Mouse (Mus musculus): ENCODE results near the gene Pex14. TPM values are rescaled to one million over a fixed set of nuclear protein-coding genes. Genes with fewer than 3 reads are reported as not detected.

Gene Pex14
- polyA plus RNA-seq, 1 experiment from 2014 or later: 42.9 TPM

DNA sequence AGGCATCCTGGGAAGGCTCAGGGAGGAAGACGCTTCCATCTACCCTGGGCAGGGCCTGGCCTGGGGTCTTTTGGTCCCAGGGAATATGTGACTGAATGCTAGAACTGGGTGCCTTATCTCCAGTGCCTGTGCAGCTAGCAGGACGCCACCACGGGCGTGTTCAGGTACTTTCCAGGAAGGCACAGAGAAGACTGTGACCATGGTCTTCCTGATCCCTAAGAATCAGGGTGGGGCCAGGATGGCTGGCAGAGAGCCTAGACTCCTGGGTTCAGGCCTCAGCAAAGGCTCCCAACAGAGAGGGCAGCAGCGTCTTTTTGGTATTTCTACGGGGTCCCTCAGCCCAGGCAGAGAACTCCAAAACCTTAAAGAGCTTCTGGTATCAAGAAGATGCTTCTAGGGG lies 149.2 kb downstream of the Pex14 start:
- no peaks in the 10 kb centered on the region for H3K27me3 ChIP-seq (ENCODE audit: control insufficient read depth, insufficient read depth, low read length)
- H3K4me2 ChIP-seq (replicated peaks; ENCODE audit: low read depth): no peak overlapping the region
- 0 out of 2 replicates have a peak, but pooled peaks cover 6% of the 10 kb centered on the region for H3K4me1 ChIP-seq (replicated peaks; ENCODE audit: control insufficient read depth, insufficient read depth)
- ATAC-seq (ENCODE audit: low FRiP score, low TSS enrichment): no peak
- H3K9ac ChIP-seq (ENCODE audit: low read length): no peak overlapping the region
- TF ChIP-seq EP300 (optimal IDR thresholded peaks at IDR 0.05): no peak
- TF ChIP-seq CTCF (IDR thresholded peaks at IDR 0.05; ENCODE audit: low read depth): peak; percentile 50
- no peak overlapping the region for H3K4me3 ChIP-seq (ENCODE audit: low read depth, low read length)
- peaks cover 23% of the 10 kb centered on the region for H3K36me3 ChIP-seq (ENCODE audit: control insufficient read depth, insufficient read depth, low read length)
- peak; percentile 44 for DNase-seq (ENCODE audit: low spot score)
- WGBS: 53% methylated on average over 6 of the region's 6 CpGs
- no peaks in the 10 kb centered on the region for H3K9me3 ChIP-seq (ENCODE audit: control insufficient read depth, low read length)
- H3K27ac ChIP-seq (replicated peaks): peak overlapping the region; percentile 61; the same call in 1 of the 2 replicates

DNA sequence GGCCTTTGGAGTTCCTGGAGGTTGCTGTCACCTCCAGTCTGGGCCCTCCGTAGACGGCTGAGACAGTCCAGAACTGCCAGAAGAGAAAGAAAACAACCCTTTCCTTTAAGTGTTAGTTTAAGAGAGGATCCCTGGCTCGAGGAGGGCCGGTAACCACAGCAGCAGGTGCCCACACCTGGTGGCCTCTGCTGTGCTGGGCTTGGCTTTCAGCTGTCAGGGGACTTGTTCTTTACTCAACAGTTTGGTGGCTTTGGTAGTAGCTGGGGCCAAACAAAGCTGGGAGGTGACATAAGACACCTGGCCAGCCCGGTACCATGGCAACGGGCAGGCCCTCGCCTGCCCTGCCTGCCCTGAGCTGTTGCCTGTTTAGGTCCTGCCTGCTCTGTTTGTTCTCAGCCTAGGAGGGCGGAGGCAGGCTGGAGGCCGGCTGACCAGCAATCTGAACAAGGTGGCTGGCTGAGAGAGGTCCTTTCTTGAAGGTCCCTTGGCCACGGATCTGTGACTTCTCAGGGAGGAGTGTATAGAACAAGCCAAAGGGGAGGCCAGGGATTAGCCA lies 151.8 kb downstream of the Pex14 start:
- 32% methylated on average over 10 of the region's 10 CpGs for WGBS
- Histone ChIP-seq H3K4me2 (replicated peaks; ENCODE audit: low read depth) (no peak overlapping the region), H3K4me1 (replicated peaks; ENCODE audit: control insufficient read depth, insufficient read depth) (0 out of 2 replicates have a peak, but pooled peaks cover 2% of the 10 kb centered on the region), H3K27me3 (ENCODE audit: control insufficient read depth, insufficient read depth, low read length) (no peaks in the 10 kb centered on the region), H3K27ac (replicated peaks) (peak overlapping the region; percentile 65), H3K9me3 (ENCODE audit: control insufficient read depth, low read length) (no peaks in the 10 kb centered on the region), H3K9ac (ENCODE audit: low read length) (no peak overlapping the region), H3K4me3 (ENCODE audit: low read depth, low read length) (no peak overlapping the region), H3K36me3 (ENCODE audit: control insufficient read depth, insufficient read depth, low read length) (peaks cover 29% of the 10 kb centered on the region)
- ATAC-seq (ENCODE audit: low FRiP score, low TSS enrichment): peak; percentile 87
- TF ChIP-seq CTCF (IDR thresholded peaks at IDR 0.05; ENCODE audit: low read depth) (no peak), EP300 (optimal IDR thresholded peaks at IDR 0.05) (no peak)
- peak; percentile 87 for DNase-seq (ENCODE audit: low spot score)

DNA sequence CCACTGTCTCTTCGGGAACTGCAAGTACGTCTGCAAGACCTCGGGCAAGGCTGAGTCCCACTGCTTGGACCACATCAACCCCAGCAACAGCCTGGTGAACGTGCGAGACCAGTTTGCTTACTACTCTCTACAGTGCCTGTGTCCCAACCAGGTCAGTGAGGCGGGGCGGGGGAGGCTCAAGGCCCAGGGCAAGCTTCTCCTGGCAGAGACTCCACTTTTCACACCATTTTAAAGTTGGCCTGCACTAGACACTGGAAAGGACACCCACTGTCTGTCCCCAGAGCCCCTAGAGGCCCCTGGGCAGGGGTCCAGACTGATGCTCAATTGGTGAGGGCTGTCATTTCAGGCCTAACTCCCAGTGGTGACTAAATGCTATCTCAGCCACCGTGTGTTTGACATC lies 153.6 kb downstream of the Pex14 start:
- whole genome bisulfite sequencing: 76% methylated on average over 8 of the region's 8 CpGs
- Histone ChIP-seq H3K36me3 (ENCODE audit: control insufficient read depth, insufficient read depth, low read length) (peaks cover 21% of the 10 kb centered on the region), H3K9ac (ENCODE audit: low read length) (no peak overlapping the region), H3K9me3 (ENCODE audit: control insufficient read depth, low read length) (no peaks in the 10 kb centered on the region), H3K27ac (replicated peaks) (no peak overlapping the region), H3K27me3 (ENCODE audit: control insufficient read depth, insufficient read depth, low read length) (no peaks in the 10 kb centered on the region), H3K4me3 (ENCODE audit: low read depth, low read length) (no peak overlapping the region), H3K4me1 (replicated peaks; ENCODE audit: control insufficient read depth, insufficient read depth) (peaks cover 2% of the 10 kb centered on the region; the same call in 1 of the 2 replicates), H3K4me2 (replicated peaks; ENCODE audit: low read depth) (no peak overlapping the region)
- ATAC-seq (ENCODE audit: low FRiP score, low TSS enrichment): no peak
- no peak for TF ChIP-seq CTCF (IDR thresholded peaks at IDR 0.05; ENCODE audit: low read depth)
- no peak for TF ChIP-seq EP300 (optimal IDR thresholded peaks at IDR 0.05)
- DNase-seq (ENCODE audit: low spot score): no peak

DNA sequence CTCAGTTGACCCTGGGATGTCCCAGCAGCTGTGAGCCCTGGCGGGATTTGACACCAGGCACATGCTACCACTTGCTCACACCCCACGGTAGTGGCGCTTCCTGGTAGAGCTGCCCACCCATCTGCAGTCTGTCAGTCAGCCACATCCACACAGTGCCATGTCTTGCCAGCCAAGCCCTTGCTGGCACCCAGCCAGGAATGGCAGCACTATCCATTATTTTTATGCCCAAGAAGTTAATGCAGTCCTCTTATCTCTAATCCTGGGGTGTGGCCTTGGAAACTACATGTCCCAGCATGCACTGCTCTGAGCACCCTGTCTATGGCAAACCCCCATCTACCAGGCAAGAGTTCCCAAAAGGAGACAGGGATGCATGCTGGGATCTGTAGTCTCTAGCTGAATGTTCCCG lies 154.2 kb downstream of the Pex14 start:
- no peak overlapping the region for H3K4me2 ChIP-seq (replicated peaks; ENCODE audit: low read depth)
- H3K9me3 ChIP-seq (ENCODE audit: control insufficient read depth, low read length): no peaks in the 10 kb centered on the region
- ATAC-seq (ENCODE audit: low FRiP score, low TSS enrichment) (peak; percentile 13; the same call in 1 of the 2 replicates), DNase-seq (ENCODE audit: low spot score) (peak; percentile 56)
- peaks cover 21% of the 10 kb centered on the region for H3K36me3 ChIP-seq (ENCODE audit: control insufficient read depth, insufficient read depth, low read length)
- 40% methylated on average over 4 of the region's 4 CpGs for WGBS
- no peaks in the 10 kb centered on the region for H3K27me3 ChIP-seq (ENCODE audit: control insufficient read depth, insufficient read depth, low read length)
- TF ChIP-seq EP300 (optimal IDR thresholded peaks at IDR 0.05) (no peak), CTCF (IDR thresholded peaks at IDR 0.05; ENCODE audit: low read depth) (no peak)
- H3K9ac ChIP-seq (ENCODE audit: low read length): no peak overlapping the region
- H3K4me3 ChIP-seq (ENCODE audit: low read depth, low read length): no peak overlapping the region
- peaks cover 2% of the 10 kb centered on the region; the same call in 1 of the 2 replicates for H3K4me1 ChIP-seq (replicated peaks; ENCODE audit: control insufficient read depth, insufficient read depth)
- H3K27ac ChIP-seq (replicated peaks): no peak overlapping the region

DNA sequence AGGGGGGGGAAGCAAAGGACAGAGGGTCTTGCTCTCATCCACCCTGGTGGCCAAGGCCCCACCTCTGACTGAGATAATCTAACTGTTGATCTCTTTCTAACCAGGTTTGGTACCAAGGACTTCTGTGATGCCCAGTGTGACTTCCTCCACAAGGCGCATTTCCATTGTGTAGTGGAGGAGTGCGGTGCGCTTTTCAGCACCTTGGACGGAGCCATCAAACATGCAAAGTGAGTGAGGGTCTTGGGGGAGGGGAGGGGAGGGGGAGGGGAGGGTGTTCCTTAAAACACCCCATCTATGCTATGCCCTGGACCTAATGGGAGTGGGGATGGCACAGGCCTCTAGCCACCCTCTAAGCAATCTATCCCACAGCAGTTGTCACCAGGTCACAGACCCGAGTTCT lies 156.6 kb downstream of the Pex14 start:
- Histone ChIP-seq H3K36me3 (ENCODE audit: control insufficient read depth, insufficient read depth, low read length) (peaks cover 18% of the 10 kb centered on the region), H3K27ac (replicated peaks) (no peak overlapping the region), H3K9ac (ENCODE audit: low read length) (no peak overlapping the region), H3K27me3 (ENCODE audit: control insufficient read depth, insufficient read depth, low read length) (no peaks in the 10 kb centered on the region), H3K9me3 (ENCODE audit: control insufficient read depth, low read length) (no peaks in the 10 kb centered on the region), H3K4me3 (ENCODE audit: low read depth, low read length) (no peak overlapping the region), H3K4me2 (replicated peaks; ENCODE audit: low read depth) (no peak overlapping the region), H3K4me1 (replicated peaks; ENCODE audit: control insufficient read depth, insufficient read depth) (peaks cover 5% of the 10 kb centered on the region)
- ATAC-seq (ENCODE audit: low FRiP score, low TSS enrichment): no peak
- 66% methylated on average over 3 of the region's 5 CpGs for WGBS
- no peak for DNase-seq (ENCODE audit: low spot score)
- TF ChIP-seq EP300 (optimal IDR thresholded peaks at IDR 0.05): no peak

DNA sequence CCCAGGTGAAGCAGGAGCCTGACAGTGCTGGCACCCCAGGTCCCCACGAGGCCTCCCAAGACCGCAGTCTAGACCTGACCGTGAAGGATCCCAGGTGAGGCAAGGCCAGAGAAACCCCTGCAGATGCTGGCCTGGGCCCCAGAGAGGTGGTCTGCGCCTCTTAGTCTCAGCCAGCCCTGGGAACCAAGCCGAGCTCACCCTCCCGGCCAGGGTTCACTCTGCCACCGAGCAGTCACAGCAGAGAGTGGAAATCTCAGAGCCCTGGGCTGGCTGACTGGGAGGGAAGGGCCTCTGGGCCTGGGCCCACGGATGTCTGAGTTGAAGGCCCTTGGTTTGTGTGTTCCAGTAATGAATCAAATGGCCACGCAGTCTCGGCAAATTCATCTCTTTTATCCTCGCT lies 158.4 kb downstream of the Pex14 start:
- no peak for ATAC-seq (ENCODE audit: low FRiP score, low TSS enrichment)
- no peaks in the 10 kb centered on the region for H3K27me3 ChIP-seq (ENCODE audit: control insufficient read depth, insufficient read depth, low read length)
- H3K4me1 ChIP-seq (replicated peaks; ENCODE audit: control insufficient read depth, insufficient read depth): peaks cover 5% of the 10 kb centered on the region
- no peak for TF ChIP-seq CTCF (IDR thresholded peaks at IDR 0.05; ENCODE audit: low read depth)
- TF ChIP-seq EP300 (optimal IDR thresholded peaks at IDR 0.05): no peak
- no peak for DNase-seq (ENCODE audit: low spot score)
- H3K27ac ChIP-seq (replicated peaks): peak overlapping the region; percentile 30; the same call in 1 of the 2 replicates
- H3K4me3 ChIP-seq (ENCODE audit: low read depth, low read length): no peak overlapping the region
- WGBS: 40% methylated on average over 11 of the region's 11 CpGs
- 0 out of 2 replicates have a peak overlapping the region, but pooled peaks have one; percentile 23 for H3K9ac ChIP-seq (ENCODE audit: low read length)
- no peaks in the 10 kb centered on the region for H3K9me3 ChIP-seq (ENCODE audit: control insufficient read depth, low read length)
- no peak overlapping the region for H3K4me2 ChIP-seq (replicated peaks; ENCODE audit: low read depth)
- H3K36me3 ChIP-seq (ENCODE audit: control insufficient read depth, insufficient read depth, low read length): peaks cover 18% of the 10 kb centered on the region

Data from stomach, postnatal 0 days (tissue).